Mouse (Mus musculus) adrenal gland, postnatal 14 days (tissue): ENCODE measurements at regions not wholly inside any gene's neighbourhood (a gene's known extent, or its start where the extent isn't known, plus 50 kb on each side); places are given as distances from the start of the nearest gene placed in this dataset.

ENCODE experiments used
- DNase-seq: peaks from one replicate; pipeline ENCODE4 v3.0.0; 2021; ENCODE audit warnings: mixed read lengths

DNA sequence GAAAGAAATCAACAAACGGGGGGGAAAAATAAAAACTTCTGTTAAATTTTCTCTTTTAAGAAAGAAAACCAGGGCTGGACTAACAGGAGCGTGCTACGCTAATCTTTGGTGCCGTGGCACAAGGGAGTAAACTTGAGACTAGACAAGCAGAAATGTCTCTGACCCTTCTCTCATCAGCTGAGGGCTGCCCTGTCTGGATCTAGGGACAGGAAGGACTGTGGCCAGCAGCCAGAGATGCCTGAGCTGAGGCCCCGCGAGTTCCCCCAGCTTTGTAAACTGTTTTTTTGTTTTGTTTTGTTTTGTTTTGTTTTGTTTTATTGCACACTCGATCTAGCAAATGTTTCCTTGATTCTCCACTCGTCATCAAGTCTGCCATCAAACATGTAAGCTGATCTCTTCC, 239.4 kb upstream of the Lrig3 start:
- no peak for DNase-seq

GRCm38 (mm10) chr10:125735744-125736494, 230.0 kb upstream of the Lrig3 start:
- no peak for DNase-seq

GRCm38 (mm10) chr10:125743181-125743580, 222.8 kb upstream of the Lrig3 start:
- DNase-seq, result no peak

DNA sequence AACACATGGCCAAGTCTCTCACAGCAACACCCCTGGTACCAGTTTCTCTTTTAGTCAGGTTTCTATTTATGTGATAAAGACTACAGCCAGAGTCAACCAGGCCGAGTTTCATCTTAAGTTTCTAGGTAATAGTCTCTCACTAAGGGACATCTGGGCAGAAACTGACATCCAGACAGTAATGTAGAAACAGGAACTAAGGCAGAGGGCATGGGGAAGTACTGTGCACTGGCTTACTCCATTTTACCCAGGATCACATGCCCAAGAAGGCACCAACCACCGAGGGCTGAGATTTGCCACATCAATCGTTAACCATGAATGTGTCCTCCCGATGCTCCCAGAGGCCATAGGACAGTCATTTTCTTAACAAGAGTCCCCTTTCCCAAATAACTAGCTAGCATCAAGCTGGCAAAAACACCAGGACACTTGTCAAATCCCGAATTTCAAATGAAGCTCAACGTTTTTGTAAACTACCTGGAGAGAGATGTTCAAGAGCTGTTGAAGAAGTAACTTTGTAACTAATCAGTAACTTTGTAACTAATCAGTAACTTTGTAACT, 216.9 kb upstream of the Lrig3 start:
- DNase-seq, result no peak

DNA sequence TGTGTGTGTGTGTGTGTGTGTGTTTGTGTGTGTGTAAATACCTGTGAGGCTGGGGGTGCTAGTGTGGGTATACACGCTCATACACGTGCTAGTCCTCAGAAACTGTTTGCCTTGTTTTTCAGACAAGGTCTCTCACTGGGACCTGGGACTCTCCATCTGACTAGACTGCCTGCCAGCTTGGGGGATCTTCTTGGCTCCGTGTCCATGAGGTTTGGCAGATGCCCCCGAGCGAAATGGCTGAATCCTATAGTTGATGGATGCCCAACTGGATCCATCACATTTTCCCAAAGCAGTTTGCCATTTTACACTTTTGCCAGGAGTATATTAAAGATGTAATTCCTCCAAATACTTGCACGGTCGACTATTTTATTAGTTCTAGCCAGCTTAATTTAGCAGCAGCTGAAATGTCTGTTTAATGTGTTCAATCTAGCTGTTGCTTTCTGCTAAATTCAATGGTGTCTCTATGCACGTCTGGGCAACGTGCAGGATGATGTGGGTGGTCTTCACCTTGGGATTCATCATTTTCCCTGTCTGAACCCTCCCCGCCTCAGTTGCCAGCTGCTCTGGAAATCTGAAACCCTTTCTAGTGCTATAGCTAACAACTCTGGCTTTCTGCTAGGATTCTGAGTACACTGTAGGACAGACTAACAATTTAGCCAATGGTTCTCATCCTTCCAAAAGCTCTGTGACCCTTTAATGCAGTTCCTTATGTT, 213.3 kb upstream of the Lrig3 start:
- no peak for DNase-seq

- DNase-seq, result no peak
Measured at GRCm38 (mm10) chr10:125759171-125759570, 206.8 kb upstream of the Lrig3 start.

DNA sequence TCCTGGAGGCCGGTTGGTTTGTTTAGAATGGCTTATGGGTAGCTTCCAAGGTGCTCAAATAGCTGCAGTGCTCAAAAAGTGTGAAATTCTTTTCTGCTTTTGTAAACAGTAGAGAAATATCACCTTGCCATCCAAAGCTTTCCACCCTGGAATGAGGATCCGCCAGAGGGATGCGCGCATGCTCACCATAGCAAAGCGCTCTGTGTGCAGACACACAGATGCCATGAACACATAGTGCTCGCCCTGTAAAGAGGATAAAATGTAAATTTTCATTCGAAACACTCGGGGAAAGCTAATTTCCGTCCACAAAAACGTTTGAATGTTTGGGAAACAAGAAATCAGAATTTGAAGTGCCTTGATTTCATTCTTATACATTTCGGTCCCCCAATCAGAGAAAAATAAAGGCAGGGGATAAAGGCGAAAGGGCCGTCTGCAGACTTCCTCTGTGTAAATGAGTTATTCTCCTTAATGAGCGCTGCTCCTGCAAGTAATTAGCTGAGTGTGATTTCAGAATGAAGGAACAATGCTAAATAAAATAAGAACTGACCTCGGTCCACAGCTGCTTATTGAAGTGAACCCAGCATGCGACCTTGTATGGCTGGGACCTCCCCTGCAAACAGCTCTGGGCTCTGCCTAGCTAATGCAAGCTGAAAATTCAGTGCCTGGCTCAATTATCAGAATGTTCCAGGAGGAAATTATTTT, 203.4 kb upstream of the Lrig3 start:
- DNase-seq, result no peak

GRCm38 (mm10) chr10:125764402-125765102, 201.4 kb upstream of the Lrig3 start:
- peak; percentile 51 for DNase-seq

DNA sequence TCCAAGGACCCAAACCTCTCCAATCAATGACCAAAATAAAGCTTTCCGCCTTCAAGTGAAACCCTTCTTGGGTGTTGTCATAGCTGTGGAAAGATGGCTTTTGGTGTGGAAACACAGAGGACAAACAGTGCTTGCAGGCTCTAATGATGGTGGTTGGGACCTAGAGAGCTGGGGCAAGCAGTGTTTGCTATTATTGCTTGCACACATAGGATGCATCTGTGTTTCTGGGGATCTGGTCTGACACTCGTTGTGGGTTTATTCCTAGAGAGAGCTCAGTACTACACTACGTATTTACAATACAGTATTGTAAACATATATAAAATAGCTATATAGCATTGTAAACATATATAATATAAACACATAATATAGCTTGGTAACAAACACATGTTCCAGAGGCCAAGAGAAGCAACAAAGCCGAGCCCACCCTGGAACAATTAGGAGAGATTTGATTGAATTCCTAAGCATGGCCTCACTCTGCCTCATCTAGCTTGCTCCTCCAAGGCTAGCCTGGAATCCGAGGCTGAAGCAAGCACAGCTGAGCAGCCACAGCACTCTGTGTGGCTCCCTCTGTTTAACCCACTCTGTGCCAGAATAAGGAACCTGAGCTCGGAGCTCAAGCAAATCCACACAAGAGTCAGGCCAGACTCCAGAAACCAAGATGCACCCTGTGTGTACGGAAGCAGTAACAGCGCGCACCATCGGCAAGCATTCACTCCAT, 200.7 kb upstream of the Lrig3 start:
- no peak for DNase-seq

DNA sequence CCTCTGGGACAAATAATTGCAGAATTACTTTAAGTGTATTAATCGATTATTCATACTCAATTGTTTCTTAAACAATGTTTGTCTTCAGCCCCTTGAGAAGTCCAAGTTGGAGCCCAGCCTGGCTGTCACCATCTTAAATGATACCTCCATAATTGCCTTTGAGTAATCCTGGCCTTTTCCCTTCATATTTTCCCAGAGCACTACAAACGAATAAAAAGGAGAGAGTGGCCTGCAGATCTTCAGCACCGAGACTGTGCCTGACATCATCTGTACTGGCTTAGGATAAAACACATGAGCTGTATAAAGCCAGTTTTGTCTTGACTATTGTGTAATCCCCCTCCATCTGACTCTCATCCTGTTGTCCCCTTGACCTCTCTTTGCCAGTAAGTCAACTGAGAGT, 197.7 kb upstream of the Lrig3 start:
- DNase-seq, result no peak

DNA sequence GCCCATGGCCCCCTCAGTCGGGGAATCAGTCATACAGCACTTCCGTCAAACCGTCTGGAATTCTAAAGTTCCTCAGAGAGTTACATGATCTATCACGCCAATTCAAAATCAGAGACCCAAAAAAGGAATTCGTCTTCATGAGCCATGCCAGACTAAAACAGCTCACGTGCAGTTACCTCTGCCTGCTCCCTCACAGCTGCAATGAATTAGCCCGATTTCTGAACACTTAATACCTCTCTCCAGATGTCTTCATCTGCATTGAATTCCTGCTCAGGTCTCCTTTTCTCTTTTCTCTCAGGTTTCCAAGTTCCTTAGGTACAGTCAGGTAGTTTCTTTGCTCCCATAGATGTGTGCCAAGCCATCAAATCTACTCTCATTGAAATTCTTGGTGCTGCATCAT, 192.4 kb upstream of the Lrig3 start:
- DNase-seq, result no peak

DNA sequence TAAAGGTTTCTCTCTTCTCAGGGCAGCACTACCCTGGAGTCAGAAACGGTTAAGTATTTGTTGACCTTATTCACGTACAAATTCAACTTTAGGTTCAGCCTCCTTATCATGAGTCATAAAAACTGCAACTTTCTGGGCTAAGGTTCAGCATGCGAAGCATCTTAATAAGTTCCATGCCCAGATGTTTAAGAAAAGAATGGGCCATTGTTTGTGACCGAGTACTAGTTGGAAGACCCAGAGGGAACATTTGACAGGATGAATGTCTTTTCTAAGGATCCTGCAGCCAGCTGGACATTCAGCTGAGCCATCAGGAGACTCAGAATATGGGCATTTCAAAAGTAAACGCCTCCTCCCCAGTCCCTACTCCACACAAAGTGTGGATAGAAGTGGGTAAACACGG, 183.5 kb upstream of the Lrig3 start:
- no peak for DNase-seq

DNA sequence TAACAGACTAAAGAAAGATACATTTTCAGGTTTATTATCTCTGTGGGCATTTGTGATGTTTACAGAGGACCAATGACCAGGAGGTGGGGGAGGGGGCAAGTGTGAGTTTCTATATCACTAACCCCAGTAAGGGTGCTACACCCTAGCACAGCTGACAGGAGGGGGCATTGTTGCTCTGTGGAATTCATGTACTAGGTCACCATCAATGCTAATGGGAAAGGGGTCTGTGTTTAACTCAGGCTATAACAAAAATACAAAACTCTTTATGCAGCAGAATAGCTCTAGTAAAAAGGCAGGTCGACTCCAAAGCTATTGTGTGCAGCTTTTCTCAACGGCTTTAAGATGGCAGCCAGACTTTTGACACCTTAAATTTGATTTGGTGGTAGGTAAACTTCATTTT, 181.1 kb upstream of the Lrig3 start:
- DNase-seq, result peak; percentile 22

DNA sequence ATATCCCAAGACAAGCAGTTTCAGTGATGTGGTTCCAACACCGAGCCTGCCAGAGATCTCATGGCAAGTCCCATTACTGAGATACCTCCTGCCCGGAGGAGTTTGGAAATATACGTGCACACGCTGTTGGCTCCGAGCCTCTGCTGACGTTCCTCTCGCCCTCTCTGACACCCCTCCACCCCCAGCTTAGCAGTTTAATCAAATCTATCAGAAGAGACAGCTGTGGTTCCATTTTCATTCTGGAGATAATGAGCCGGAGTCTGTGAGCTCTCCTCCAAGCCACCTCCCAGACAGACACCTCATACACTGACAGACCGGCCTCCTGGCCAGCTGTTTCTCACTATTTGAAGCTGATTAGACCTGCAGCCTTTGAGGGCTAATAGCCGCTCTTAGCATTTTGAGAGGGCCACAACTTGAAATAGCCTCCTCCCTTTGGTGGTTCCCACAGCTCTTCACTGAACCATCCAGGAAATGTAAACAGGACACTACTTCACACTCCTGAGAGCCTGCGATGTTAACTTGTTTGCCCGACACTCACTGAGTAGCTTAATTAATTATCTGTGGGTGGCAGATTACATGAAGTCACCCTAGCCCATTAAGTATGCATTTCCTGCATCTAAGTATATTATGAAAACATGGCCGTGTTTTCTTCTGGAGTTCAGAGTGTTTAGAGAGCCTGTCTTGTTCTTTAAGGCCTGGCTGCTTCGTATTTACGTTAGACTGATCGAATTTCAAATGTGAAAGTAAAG, 180.3 kb upstream of the Lrig3 start:
- peak; percentile 11 for DNase-seq

DNA sequence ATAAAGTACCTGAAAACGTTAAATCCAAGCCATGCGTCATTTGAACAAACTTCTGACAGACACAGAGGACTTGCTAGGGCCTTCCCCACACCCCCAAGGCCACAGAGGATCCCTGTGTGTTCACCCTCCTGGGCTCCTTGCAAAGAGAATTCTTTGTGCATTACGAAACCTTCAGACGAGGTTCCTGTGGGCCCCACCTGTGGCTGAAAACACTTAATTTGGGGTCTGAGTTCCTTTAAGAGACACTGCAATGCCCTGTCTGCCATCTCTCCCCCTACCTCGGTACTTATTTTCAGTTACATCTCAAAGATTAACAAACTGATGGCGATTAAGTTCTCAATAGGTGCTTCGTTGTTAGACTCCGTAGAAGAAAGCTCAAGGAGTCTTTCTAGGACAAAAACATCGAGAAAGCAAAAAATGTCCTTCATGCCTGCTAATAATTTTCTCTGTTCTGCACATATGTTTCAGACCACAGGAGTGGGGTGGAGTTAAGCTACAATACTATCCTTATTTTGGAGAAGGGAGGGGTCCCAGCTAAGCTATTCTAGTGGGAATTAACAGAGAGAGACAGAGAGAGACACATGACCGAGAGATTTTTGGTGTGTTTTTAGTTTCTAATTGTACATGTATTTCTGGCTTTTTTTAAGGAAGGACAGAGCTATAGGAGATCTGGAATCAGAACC, 179.6 kb upstream of the Lrig3 start:
- peak; percentile 9 for DNase-seq

GRCm38 (mm10) chr10:125786880-125787337, 179.1 kb upstream of the Lrig3 start:
- DNase-seq, result peak; percentile 7

DNA sequence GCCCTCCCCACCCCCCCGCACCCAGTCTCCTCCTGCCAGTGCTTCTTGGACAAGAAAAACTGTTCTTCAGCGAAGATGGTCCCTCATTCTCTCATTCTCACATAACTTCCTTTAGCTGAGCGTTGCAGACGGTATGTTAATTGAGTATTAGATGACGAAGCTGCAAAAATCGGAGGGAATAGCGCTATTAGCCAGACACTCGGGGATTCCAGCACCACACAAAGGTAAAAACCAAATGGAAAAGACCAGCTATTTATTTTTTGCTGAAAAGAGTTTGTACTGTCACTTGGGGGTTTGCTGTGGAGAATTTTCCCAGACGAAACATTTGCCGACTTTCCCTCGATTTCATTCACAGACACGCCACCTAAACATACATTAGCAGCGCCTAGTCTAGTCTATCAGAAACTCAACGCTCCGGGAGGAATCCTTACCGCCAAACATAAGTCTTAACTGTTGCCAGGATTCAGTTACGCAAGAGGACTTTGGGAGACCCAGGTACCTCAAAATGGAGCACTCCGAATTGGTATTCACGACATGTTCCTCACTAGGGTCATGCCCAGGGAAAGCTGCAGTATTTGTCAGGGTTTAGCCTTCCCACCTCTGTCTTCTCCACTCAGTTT, 178.4 kb upstream of the Lrig3 start:
- no peak for DNase-seq

GRCm38 (mm10) chr10:125788262-125788661, 177.7 kb upstream of the Lrig3 start:
- no peak for DNase-seq

GRCm38 (mm10) chr10:125790924-125791323, 175.0 kb upstream of the Lrig3 start:
- no peak for DNase-seq

DNA sequence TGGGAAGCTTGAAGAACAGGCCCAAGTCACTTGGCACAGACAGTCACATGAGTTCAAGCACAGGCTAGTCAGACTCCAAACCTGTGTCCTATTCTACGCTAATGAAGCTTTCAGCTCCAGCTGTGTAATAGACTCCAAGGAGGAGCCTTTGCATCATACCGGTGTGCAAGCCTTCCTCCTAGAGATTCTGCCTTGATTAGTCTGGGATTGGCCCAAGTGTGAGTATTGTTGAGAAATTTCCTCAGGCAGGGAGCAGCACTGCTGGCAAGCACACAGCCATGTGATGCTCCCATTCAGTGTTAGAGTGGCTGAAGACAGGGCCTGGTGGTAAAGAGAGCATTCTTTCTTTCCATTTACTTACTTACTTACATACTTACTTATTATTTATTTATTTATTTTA, 171.5 kb upstream of the Lrig3 start:
- DNase-seq, result no peak
